Mouse (Mus musculus) adrenal gland, postnatal 4 days (tissue): Measurements from ENCODE around the gene Gpnmb. TPM values are rescaled to one million over a fixed set of nuclear protein-coding genes. Genes with fewer than 3 reads are reported as not detected.

ENCODE experiments used
- DNase-seq, 2 experiments: peaks; one replicate each; pipeline ENCODE4 v3.0.0; 2021 to 2022; ENCODE audit warnings: low spot score in 2 of 2, mixed read lengths in 2 of 2
- total RNA-seq, 2 experiments: library from RNA; stranded (reverse); gene quantifications; 2 replicates each; pipeline ENCODE4 v1.2.3; 2021

The Gpnmb gene
- total RNA-seq, 2 experiments from 2014 or later: 0.92 to 1.1 TPM

GRCm38 (mm10) chr6:49028708-49029107 lies 7.6 kb upstream of the Gpnmb start:
- no peak for DNase-seq

- DNase-seq: no peak
These were observed 5.1 kb upstream of the Gpnmb start for GRCm38 (mm10) chr6:49031230-49031629.

- DNase-seq: no peak
These were observed 3.6 kb upstream of the Gpnmb start for GRCm38 (mm10) chr6:49032783-49033182.

GRCm38 (mm10) chr6:49037268-49037662 lies 919 bp downstream of the Gpnmb start:
- no peak for DNase-seq

- peak in 1 of 2 experiments; percentile 31 for DNase-seq
These were observed 3.3 kb downstream of the Gpnmb start for GRCm38 (mm10) chr6:49039470-49040180.

- no peak for DNase-seq
These were observed 10.2 kb downstream of the Gpnmb start for GRCm38 (mm10) chr6:49046502-49046901.

GRCm38 (mm10) chr6:49046976-49047375 lies 10.6 kb downstream of the Gpnmb start:
- no peak for DNase-seq

- DNase-seq: no peak
These were observed 11.5 kb downstream of the Gpnmb start for GRCm38 (mm10) chr6:49047848-49048247.

- DNase-seq: no peak
These were observed 12.0 kb downstream of the Gpnmb start for GRCm38 (mm10) chr6:49048395-49048794.

GRCm38 (mm10) chr6:49050677-49051410 lies 14.5 kb downstream of the Gpnmb start:
- no peak for DNase-seq

GRCm38 (mm10) chr6:49052191-49052590 lies 15.8 kb downstream of the Gpnmb start:
- no peak for DNase-seq

GRCm38 (mm10) chr6:49055256-49055733 lies 18.9 kb downstream of the Gpnmb start:
- no peak for DNase-seq

- DNase-seq: no peak
These were observed 19.7 kb downstream of the Gpnmb start for GRCm38 (mm10) chr6:49056009-49056408.

- peak in 1 of 2 experiments; percentile 47 for DNase-seq
These were observed 21.0 kb downstream of the Gpnmb start for GRCm38 (mm10) chr6:49057053-49058021.

- DNase-seq: no peak
These were observed 32.0 kb downstream of the Gpnmb start for GRCm38 (mm10) chr6:49068361-49068760.

GRCm38 (mm10) chr6:49073304-49074116 lies 37.2 kb downstream of the Gpnmb start, which contains the start of gene Malsu1:
Gene Malsu1, plus strand, starts transcription at chr6:49073795.
- peak; percentile 84 to 90 for DNase-seq

GRCm38 (mm10) chr6:49074117-49074490 lies 37.8 kb downstream of the Gpnmb start:
- DNase-seq: no peak

- no peak for DNase-seq
These were observed 41.5 kb downstream of the Gpnmb start for GRCm38 (mm10) chr6:49077894-49078293.

GRCm38 (mm10) chr6:49079313-49079712 lies 43.0 kb downstream of the Gpnmb start:
- no peak for DNase-seq

- DNase-seq: no peak
These were observed 46.7 kb downstream of the Gpnmb start for GRCm38 (mm10) chr6:49083008-49083407.
